Comparison of ENCODE assay signal across 11 mouse cellular contexts in genomic region chr7:145056320-145056719, GRCm38 (mm10).
DNase-seq lines count a peak whose midpoint lies in the region; ATAC-seq and TF ChIP-seq lines count a peak whose summit lies in the region.
"Had no signal": no experiment of that assay in that cellular context is flagged by ENCODE, and none has a peak within 500 bp of the region (broad histone marks: within the 10 kb centered on the region; RNA-seq: fewer than 3 reads in every experiment).

No protein-coding gene starts in this region.

- ATAC-seq in lung, embryonic 16.5 days (ENCODE audit: low read depth) = peak; percentile 82
- no peak for ATAC-seq in activated CD4-positive, CD25-positive, alpha-beta regulatory T cell, adult 4 months

- no peaks in the 10 kb centered on the region for H3K36me3 ChIP-seq in lung, embryonic 16.5 days (ENCODE audit: control insufficient read depth, insufficient read depth, low read length)
- H3K36me3 ChIP-seq: neural tube, embryonic 13.5 days had no signal

- no peaks in the 10 kb centered on the region for H3K9me3 ChIP-seq in lung, embryonic 16.5 days (ENCODE audit: control insufficient read depth, low read length)

- TF ChIP-seq POLR2A in cerebellum, adult 2 months (IDR thresholded peaks at IDR 0.05; ENCODE audit: borderline replicate concordance, insufficient read depth, low read length) = no peak

- no peak overlapping the region for H3K9ac ChIP-seq in lung, embryonic 16.5 days (ENCODE audit: low read length)
- H3K9ac ChIP-seq: neural tube, embryonic 13.5 days had no signal

- peaks cover 8% of the 10 kb centered on the region; the same call in 1 of the 2 replicates for H3K4me1 ChIP-seq in lung, embryonic 16.5 days (replicated peaks; ENCODE audit: control insufficient read depth, insufficient read depth, low read length)
- no peaks in the 10 kb centered on the region for H3K4me1 ChIP-seq in cerebellum, adult 2 months (ENCODE audit: control insufficient read depth, insufficient read depth, low read length)
- H3K4me1 ChIP-seq: neural tube, embryonic 13.5 days had no signal

- TF ChIP-seq CTCF in cerebellum, adult 2 months (IDR thresholded peaks at IDR 0.05; ENCODE audit: borderline replicate concordance, insufficient read depth, low read depth, low read length) = no peak

- H3K27ac ChIP-seq in lung, embryonic 16.5 days (ENCODE audit: low read length) = no peak overlapping the region; the same call in 1 of the 2 replicates
- no peak overlapping the region for H3K27ac ChIP-seq in cerebellum, adult 2 months (ENCODE audit: insufficient read depth, low read length)
- H3K27ac ChIP-seq: macrophage; neural tube, embryonic 13.5 days had no signal

- no peak overlapping the region for H3K4me3 ChIP-seq in lung, embryonic 16.5 days (ENCODE audit: low read length)
- H3K4me3 ChIP-seq in cerebellum, adult 2 months (replicated peaks; ENCODE audit: insufficient read depth, low read depth, low read length) = no peak overlapping the region
- H3K4me3 ChIP-seq: neural tube, embryonic 13.5 days had no signal

- no peaks in the 10 kb centered on the region for H3K27me3 ChIP-seq in lung, embryonic 16.5 days (ENCODE audit: control insufficient read depth, insufficient read depth, low read depth, low read length)
- H3K27me3 ChIP-seq in cerebellum, adult 2 months (ENCODE audit: control insufficient read depth, insufficient read depth, low read length) = no peaks in the 10 kb centered on the region
- H3K27me3 ChIP-seq: neural tube, embryonic 13.5 days had no signal

- peak; percentile 15 to 23 for DNase-seq in layer of hippocampus, postnatal 10 days (ENCODE audit: low spot score in 2 of 2)
- DNase-seq in layer of hippocampus, adult 9-11 months = no peak
- peak; percentile 88 for DNase-seq in Muller cell, postnatal 12 days (ENCODE audit: inconsistent ontology term)
- DNase-seq in kidney, adult 9 months = peak; percentile 35
- DNase-seq in cerebellum, adult 2 months = no peak
- no peak for DNase-seq in testis, postnatal 10 days (ENCODE audit: low spot score)
- DNase-seq: cerebellum, postnatal 25 days had no signal

- no peak overlapping the region for H3K4me2 ChIP-seq in lung, embryonic 16.5 days (ENCODE audit: low read depth, low read length)
- H3K4me2 ChIP-seq: neural tube, embryonic 13.5 days had no signal

- 40% methylated on average over 7 of the region's 7 CpGs for WGBS in lung, embryonic 16.5 days
- 20% methylated on average over 7 of the region's 7 CpGs for WGBS in cerebellum, adult 2 months

Comparison
In these comparisons a context has a peak if more than half of its experiments do, and no peak if none do; other contexts are left out.
1. DNase-seq: peak in layer of hippocampus, postnatal 10 days (2 of 2), Muller cell, postnatal 12 days (single experiment) and kidney, adult 9 months (single experiment); none in layer of hippocampus, adult 9-11 months (single experiment), cerebellum, adult 2 months (0 of 2) and testis, postnatal 10 days (single experiment).